Mouse (Mus musculus): ENCODE measurements around the gene Pde11a. TPM values are rescaled to one million over a fixed set of nuclear protein-coding genes. Genes with fewer than 3 reads are reported as not detected.

The Pde11a gene
- polyA plus RNA-seq (2014; fragmentation: Nextera tagmentation; extraction: Ambion mirVana), result 0.12 and 0.46 TPM in 2 replicates

DNA sequence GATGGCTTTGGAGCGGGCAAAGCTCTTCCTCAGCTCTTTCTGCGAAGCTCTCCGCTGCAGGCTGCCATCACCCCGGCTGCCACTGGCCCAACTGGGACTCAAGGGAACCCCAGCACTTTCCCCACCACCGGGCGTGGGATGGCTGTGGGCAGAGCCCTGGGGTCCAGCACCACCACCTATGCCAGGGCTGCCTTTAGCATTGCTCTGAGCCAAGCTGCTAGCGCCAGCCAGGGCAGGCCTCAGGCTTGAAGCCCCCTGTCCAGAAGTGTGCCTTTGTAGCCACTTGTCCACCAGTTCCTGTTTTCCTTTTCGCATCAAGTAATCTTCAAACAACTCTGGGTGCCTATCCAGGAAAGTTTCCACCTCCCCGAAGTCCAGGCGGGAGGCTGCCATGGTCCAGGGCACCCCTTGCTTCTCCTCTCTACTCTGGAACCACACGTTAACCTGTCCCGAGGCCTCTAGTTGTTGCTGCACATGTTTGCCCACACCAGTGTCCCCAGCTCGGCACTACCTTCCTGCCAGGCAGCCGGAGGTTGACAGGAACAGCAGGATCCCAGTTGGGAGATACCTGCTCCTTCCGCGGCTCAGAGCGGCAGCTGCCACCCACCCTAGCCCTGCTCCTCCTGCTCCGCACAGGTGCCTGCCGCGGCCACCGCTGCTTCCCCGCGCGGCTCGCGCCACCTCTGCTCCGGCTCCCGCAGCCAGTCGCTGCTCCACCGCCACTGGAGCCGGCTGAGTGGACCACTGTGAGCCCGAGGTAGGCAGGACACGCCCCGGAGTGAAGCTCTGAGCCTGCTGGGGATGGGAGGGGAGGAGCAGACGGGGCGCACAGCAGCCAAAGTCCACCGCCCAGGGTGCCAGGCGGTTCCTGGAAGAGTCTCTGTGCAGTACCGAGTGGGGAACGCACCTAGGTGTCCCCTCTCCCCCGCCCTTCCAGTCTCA lies at the start of gene Pde11a:
Gene Pde11a, minus strand, starts transcription at position 560 of the 942 bp plus-strand sequence.
- WGBS, result 17% methylated on average over 41 of the region's 41 CpGs

DNA sequence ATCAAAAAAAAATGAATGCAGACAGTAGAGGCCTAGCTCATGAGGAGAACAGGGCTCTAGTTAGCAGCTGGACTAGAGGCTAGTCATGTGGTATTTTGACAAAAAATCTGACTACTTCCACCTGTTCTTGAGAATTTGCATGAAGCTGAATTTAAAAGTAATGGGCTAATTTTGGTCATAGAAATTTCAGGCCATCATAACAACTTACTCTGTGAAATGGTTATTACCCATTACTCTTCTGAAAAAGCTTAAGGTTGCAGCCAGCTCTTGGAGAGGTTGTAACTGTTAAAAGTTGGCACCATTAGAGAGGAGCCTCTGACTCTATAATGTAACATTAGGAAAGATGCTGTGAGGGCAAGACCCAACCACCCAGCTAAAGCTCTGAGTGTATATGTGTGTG lies 48.0 kb upstream of the Pde11a start:
- H3K4me2 ChIP-seq (replicated peaks; ENCODE audit: low read depth, low read length), result no peak overlapping the region
- no peaks in the 10 kb centered on the region for H3K27me3 ChIP-seq (ENCODE audit: control insufficient read depth, insufficient read depth, low read length)
- no peak for ATAC-seq (ENCODE audit: insufficient number of reproducible peaks, insufficient read depth, low FRiP score, low read depth)
- no peak overlapping the region for H3K27ac ChIP-seq (ENCODE audit: low read length)
- H3K9ac ChIP-seq (replicated peaks; ENCODE audit: low read depth, low read length), result no peak overlapping the region
- no peaks in the 10 kb centered on the region for H3K9me3 ChIP-seq (ENCODE audit: control insufficient read depth, low read depth, low read length)
- H3K36me3 ChIP-seq (ENCODE audit: control insufficient read depth, insufficient read depth, low read length), result peaks cover 11% of the 10 kb centered on the region; the same call in 1 of the 2 replicates
- H3K4me1 ChIP-seq (ENCODE audit: control insufficient read depth, insufficient read depth, low read length), result no peaks in the 10 kb centered on the region
- H3K4me3 ChIP-seq (ENCODE audit: low read depth, low read length), result no peak overlapping the region

More for the DNA sequence above, at the start of gene Pde11a:
- Histone ChIP-seq H3K27ac (ENCODE audit: low read length) (no peak within 1 kb of the TSS), H3K4me3 (ENCODE audit: low read depth, low read length) (peak within 1 kb of the TSS; percentile 42), H3K36me3 (ENCODE audit: control insufficient read depth, insufficient read depth, low read length) (no peaks in the 10 kb centered on the region), H3K4me1 (ENCODE audit: control insufficient read depth, insufficient read depth, low read length) (0 out of 2 replicates have a peak, but pooled peaks cover 3% of the 10 kb centered on the region), H3K9ac (replicated peaks; ENCODE audit: low read depth, low read length) (no peak within 1 kb of the TSS; the same call in 1 of the 2 replicates), H3K9me3 (ENCODE audit: control insufficient read depth, low read depth, low read length) (no peaks in the 10 kb centered on the region), H3K27me3 (ENCODE audit: control insufficient read depth, insufficient read depth, low read length) (no peaks in the 10 kb centered on the region), H3K4me2 (replicated peaks; ENCODE audit: low read depth, low read length) (peak within 1 kb of the TSS; percentile 89)
- peak; percentile 79 for ATAC-seq (ENCODE audit: insufficient number of reproducible peaks, insufficient read depth, low FRiP score, low read depth)

DNA sequence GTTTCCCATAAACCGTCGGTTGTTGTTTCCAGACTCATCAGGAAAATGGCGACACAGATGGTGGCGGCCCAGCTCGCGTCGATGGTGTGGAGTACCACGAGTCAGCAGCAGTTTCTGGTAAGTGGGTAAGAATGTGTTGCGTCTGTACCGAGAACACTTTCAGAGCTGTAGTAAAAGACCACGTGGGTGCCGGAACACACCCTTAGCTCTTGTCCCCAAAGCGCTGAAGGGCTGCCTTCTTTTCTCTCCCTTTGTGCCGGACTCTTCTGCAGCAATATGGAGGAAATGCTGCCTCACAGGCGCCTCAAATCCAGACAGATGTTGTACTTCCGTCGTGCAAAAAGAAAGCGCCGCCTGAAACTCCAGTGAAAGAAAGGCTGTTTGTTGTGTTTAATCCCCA lies 40.1 kb upstream of the Pde11a start:
- Histone ChIP-seq H3K4me2 (replicated peaks; ENCODE audit: low read depth, low read length) (no peak overlapping the region), H3K9me3 (ENCODE audit: control insufficient read depth, low read depth, low read length) (no peaks in the 10 kb centered on the region), H3K4me3 (ENCODE audit: low read depth, low read length) (no peak overlapping the region), H3K36me3 (ENCODE audit: control insufficient read depth, insufficient read depth, low read length) (peaks cover 55% of the 10 kb centered on the region), H3K27me3 (ENCODE audit: control insufficient read depth, insufficient read depth, low read length) (no peaks in the 10 kb centered on the region), H3K9ac (replicated peaks; ENCODE audit: low read depth, low read length) (no peak overlapping the region), H3K4me1 (ENCODE audit: control insufficient read depth, insufficient read depth, low read length) (no peaks in the 10 kb centered on the region), H3K27ac (ENCODE audit: low read length) (no peak overlapping the region)
- ATAC-seq (ENCODE audit: insufficient number of reproducible peaks, insufficient read depth, low FRiP score, low read depth), result no peak
- 93% methylated on average over 19 of the region's 19 CpGs for WGBS

DNA sequence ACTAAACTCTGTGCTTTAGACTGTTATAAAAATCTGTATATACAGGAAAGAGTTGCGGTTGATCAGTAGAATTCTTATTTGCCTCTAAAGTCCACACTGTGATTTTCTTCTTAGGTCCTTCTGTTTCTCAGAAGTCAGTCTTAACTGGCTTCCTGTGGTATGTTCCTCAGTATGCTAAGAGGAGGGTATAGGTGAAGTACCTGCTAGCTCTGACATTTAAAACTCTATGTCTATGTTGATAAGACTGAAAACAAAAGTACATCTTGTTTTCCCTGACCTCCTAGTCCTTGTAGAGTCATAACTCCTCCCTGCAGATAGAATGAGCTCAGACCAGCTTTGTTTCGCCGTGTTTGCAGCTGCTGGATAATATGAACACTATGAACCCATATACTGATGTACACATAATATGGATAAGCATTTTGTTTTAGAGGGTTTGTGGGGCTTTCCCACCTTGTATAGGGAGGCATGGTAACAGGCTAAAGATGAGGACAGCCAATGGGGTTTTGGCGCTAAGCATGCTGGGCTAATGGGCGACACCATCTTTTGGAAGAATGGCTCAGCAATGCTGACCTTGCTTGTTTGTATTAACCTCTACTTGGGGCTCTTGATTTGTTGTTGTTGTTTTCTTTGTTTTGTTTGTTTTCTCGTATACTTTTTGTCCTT lies 36.1 kb upstream of the Pde11a start:
- Histone ChIP-seq H3K4me1 (ENCODE audit: control insufficient read depth, insufficient read depth, low read length) (peaks cover 5% of the 10 kb centered on the region; the same call in 1 of the 2 replicates), H3K9ac (replicated peaks; ENCODE audit: low read depth, low read length) (no peak overlapping the region), H3K27ac (ENCODE audit: low read length) (no peak overlapping the region), H3K4me2 (replicated peaks; ENCODE audit: low read depth, low read length) (no peak overlapping the region), H3K36me3 (ENCODE audit: control insufficient read depth, insufficient read depth, low read length) (peaks cover 42% of the 10 kb centered on the region), H3K27me3 (ENCODE audit: control insufficient read depth, insufficient read depth, low read length) (no peaks in the 10 kb centered on the region), H3K9me3 (ENCODE audit: control insufficient read depth, low read depth, low read length) (no peaks in the 10 kb centered on the region), H3K4me3 (ENCODE audit: low read depth, low read length) (no peak overlapping the region)
- no peak for ATAC-seq (ENCODE audit: insufficient number of reproducible peaks, insufficient read depth, low FRiP score, low read depth)
- WGBS, result 88% methylated on average over 6 of the region's 6 CpGs

DNA sequence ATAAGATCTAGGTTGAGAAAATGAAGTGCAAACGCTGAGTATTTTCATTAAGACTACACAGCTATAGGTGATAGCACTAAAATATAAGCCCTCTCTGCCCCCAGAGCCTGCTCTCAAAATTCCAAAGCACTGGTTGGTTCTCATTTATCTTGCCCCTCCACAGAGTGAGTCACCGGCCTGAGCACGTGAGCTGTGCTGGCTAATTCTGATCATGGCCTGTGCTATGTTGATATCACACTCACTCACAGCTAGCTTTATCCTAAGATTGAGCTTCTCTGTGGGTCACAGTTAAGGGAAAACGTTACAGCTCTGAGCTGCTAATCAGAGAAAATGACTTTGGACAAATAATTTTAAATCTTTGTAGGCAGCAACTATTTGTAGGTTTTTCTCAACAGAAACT lies 33.7 kb upstream of the Pde11a start:
- 73% methylated on average over 4 of the region's 4 CpGs for WGBS
- no peak for ATAC-seq (ENCODE audit: insufficient number of reproducible peaks, insufficient read depth, low FRiP score, low read depth)

DNA sequence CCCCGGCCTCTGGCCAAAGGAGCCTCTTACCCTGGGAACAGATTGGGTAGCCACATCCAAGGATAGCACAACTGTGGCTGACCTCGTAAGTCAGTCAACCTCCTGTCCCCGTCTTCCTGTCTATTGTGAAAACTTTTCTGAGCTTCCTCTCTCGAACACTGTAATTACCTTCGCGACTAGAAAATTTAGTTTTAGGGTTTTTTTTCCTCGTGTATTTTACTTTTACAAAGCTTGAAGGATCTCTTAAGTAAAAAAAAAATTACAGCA lies 32.0 kb upstream of the Pde11a start:
- H3K9me3 ChIP-seq (ENCODE audit: control insufficient read depth, low read depth, low read length), result no peaks in the 10 kb centered on the region
- WGBS, result 2% methylated on average over 7 of the region's 7 CpGs

More for the DNA sequence above, 33.7 kb upstream of the Pde11a start:
- Histone ChIP-seq H3K4me2 (replicated peaks; ENCODE audit: low read depth, low read length) (no peak overlapping the region), H3K27me3 (ENCODE audit: control insufficient read depth, insufficient read depth, low read length) (no peaks in the 10 kb centered on the region), H3K27ac (ENCODE audit: low read length) (no peak overlapping the region), H3K9ac (replicated peaks; ENCODE audit: low read depth, low read length) (no peak overlapping the region), H3K4me3 (ENCODE audit: low read depth, low read length) (no peak overlapping the region), H3K9me3 (ENCODE audit: control insufficient read depth, low read depth, low read length) (no peaks in the 10 kb centered on the region), H3K36me3 (ENCODE audit: control insufficient read depth, insufficient read depth, low read length) (peaks cover 22% of the 10 kb centered on the region), H3K4me1 (ENCODE audit: control insufficient read depth, insufficient read depth, low read length) (peaks cover 5% of the 10 kb centered on the region; the same call in 1 of the 2 replicates)

DNA sequence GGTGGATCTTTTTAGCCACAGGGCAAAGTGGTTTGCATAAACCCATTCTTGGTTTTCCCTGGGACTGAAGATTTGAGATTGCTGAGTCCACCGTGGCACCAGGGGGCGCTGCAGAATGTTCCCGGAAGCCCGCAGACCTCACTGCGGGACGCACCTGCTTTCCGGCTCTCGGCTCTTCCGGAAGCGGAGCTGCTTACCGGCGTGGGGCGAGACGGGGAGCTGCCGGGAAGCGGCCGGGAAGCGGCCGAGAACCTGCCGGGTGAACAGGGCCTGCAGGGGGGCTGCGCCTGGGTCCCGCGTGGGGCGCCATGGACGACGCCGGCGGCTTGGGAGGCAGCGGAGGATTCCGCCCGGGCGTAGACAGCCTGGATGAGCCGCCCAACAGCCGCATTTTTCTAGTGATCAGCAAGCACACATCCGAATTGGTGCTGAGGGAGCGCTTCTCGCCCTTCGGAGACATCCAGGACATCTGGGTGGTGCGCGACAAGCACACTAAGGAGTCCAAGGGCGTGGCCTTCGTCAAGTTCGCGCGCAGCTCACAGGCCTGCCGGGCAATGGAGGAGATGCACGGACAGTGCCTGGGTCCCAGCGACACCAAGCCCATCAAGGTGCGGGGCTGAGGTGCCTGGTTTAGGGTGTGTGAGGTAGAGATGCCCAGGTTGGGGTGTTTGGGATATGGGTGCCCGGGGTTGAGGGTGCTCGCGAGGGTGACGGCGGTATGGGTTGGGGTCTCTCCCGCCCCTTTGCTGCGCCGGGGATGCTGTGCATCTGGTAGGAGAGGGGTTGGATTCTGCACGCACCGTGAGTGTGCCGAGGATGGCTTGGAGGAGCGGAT lies 31.5 kb upstream of the Pde11a start, which contains the start of gene Rbm45:
Gene Rbm45, plus strand, starts transcription at position 164 of the 835 bp plus-strand sequence.
- H3K27me3 ChIP-seq (ENCODE audit: control insufficient read depth, insufficient read depth, low read length), result no peaks in the 10 kb centered on the region
- H3K4me2 ChIP-seq (replicated peaks; ENCODE audit: low read depth, low read length), result peak within 1 kb of the TSS; percentile 93
- ATAC-seq (ENCODE audit: insufficient number of reproducible peaks, insufficient read depth, low FRiP score, low read depth), result peak; percentile 88
- no peaks in the 10 kb centered on the region for H3K9me3 ChIP-seq (ENCODE audit: control insufficient read depth, low read depth, low read length)
- peak within 1 kb of the TSS; percentile 84 for H3K4me3 ChIP-seq (ENCODE audit: low read depth, low read length)
- peak within 1 kb of the TSS; percentile 69 for H3K9ac ChIP-seq (replicated peaks; ENCODE audit: low read depth, low read length)
- peaks cover 16% of the 10 kb centered on the region for H3K36me3 ChIP-seq (ENCODE audit: control insufficient read depth, insufficient read depth, low read length)
- H3K27ac ChIP-seq (ENCODE audit: low read length), result no peak within 1 kb of the TSS
- WGBS, result under 1% methylated on average over 61 of the region's 61 CpGs
- peaks cover 5% of the 10 kb centered on the region; the same call in 1 of the 2 replicates for H3K4me1 ChIP-seq (ENCODE audit: control insufficient read depth, insufficient read depth, low read length)

More for the DNA sequence above, 32.0 kb upstream of the Pde11a start:
- no peak for ATAC-seq (ENCODE audit: insufficient number of reproducible peaks, insufficient read depth, low FRiP score, low read depth)
- peak overlapping the region; percentile 93 for H3K4me2 ChIP-seq (replicated peaks; ENCODE audit: low read depth, low read length)
- peaks cover 16% of the 10 kb centered on the region for H3K36me3 ChIP-seq (ENCODE audit: control insufficient read depth, insufficient read depth, low read length)
- peaks cover 5% of the 10 kb centered on the region; the same call in 1 of the 2 replicates for H3K4me1 ChIP-seq (ENCODE audit: control insufficient read depth, insufficient read depth, low read length)
- H3K9ac ChIP-seq (replicated peaks; ENCODE audit: low read depth, low read length), result peak overlapping the region; percentile 69
- no peak overlapping the region for H3K27ac ChIP-seq (ENCODE audit: low read length)
- peak overlapping the region; percentile 84 for H3K4me3 ChIP-seq (ENCODE audit: low read depth, low read length)
- H3K27me3 ChIP-seq (ENCODE audit: control insufficient read depth, insufficient read depth, low read length), result no peaks in the 10 kb centered on the region

Measured in stomach, embryonic 14.5 days (tissue).